Mouse (Mus musculus) frontal cortex, postnatal 25 days (tissue): Measurements from ENCODE around the gene Fkbp11.

Source experiments
- DNase-seq, 2 experiments: peaks; one replicate each; pipeline ENCODE4 v3.0.0; 2022; ENCODE audit warnings: low spot score in 2 of 2

Fkbp11 gene

GRCm38 (mm10) chr15:98696216-98696615, 31.8 kb downstream of the Fkbp11 start:
- DNase-seq, result no peak

DNA sequence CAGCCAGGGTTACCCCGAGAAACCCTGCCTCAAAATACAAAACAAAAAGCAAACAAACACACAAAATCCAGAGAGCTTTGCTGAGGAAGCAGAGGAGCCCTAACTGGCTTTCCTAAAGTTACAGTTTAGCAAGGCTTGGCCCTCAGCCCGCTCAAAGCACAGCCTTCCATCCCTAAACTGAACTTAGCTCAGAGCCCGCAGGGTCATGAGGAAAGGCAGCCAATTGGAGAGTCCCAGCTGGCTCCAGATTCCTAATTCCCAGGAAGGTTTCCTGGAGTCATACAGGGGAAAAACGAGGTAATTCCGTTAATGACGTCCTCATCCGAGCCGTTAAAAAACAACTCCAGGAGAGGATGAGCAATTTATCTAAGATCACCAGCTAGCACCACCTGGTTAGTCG, 32.3 kb downstream of the Fkbp11 start:
- DNase-seq, result no peak

DNA sequence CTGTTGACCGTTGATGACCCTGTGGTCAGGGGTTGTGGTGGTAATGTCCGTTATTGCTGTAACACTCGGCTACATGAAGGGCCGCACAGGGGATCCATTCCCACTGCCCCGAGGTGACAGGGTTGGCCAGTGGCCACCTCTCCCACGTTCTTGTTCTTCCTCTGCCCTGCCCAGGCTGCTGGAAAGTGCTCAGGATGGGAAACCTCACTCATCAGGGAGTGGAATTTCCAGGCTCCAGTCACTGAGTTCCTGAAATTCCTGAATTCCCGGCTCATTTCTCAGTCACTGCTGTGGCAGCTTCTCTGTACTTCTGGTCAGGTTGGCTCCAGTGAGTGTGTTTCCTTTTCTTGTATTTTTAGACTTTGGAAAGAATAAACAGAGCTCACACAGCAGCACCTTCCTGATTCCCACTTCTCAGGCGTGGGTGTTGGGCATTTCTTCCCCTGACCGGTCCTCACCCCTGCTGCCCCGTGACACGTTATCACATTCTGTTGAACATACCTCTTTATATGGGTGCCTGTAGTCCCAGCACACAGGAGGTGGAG, 35.8 kb downstream of the Fkbp11 start:
- no peak for DNase-seq

- DNase-seq, result no peak
Measured at GRCm38 (mm10) chr15:98691486-98692147, 36.4 kb downstream of the Fkbp11 start.

DNA sequence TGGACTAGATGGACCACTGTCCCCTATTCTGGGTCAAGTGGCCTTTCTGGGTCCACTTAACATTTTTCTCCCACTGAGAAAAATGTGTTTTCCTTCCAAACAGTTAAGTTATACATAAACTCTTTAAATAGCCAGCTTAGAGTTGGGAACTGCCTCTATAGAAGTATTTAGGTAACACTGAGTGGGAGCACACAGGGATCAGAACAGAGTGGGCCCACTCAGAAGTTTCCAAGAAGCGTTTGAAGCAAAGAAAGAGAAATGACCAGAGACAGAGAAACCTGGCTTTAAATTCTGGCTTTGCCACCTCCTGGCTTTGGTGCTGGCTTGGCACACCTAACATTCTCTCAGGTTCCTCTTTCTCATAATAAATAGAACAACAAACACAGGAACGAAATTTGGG, 38.3 kb downstream of the Fkbp11 start:
- no peak for DNase-seq

GRCm38 (mm10) chr15:98685926-98686325, 42.1 kb downstream of the Fkbp11 start:
- DNase-seq, result no peak

DNA sequence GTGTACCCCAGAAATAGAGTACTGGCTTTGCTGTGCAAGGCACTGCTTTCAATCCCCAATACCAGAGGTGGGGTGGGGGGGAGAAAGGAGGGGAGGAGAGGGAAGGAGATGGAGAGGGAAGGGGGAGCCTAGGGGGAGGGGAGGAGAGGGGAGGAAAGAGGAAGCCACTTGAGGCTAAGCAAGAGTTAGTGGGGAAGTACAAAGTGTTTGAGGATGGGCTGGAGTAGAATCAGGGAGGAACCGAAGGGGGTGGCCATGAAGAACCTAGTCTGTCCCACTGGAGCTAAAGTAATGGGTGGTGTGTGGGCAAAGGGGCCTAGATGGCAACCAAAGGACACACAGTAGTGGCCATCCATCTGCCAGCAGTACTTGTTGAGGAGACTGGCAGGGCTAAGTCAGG, 44.3 kb downstream of the Fkbp11 start:
- DNase-seq, result no peak

GRCm38 (mm10) chr15:98683177-98683576, 44.8 kb downstream of the Fkbp11 start:
- DNase-seq, result no peak

DNA sequence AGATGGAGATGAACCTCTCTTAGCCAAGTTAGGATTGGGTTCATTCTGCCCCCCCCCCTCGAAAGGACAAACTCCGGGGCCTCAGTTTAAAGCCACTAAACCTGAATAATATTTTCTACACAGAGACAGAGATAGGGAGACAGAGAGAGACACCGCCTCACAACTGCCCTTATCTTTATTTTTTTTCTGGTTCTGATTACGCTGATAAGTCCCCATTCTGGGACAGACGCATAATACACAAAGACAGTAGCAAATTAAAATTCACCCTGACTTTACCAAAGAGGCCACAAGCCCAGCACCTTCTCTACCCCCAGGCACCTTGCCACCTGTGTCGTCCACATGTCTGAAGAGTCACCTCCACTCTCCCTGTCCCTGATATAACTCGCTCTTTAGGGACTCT, 46.4 kb downstream of the Fkbp11 start:
- no peak for DNase-seq

DNA sequence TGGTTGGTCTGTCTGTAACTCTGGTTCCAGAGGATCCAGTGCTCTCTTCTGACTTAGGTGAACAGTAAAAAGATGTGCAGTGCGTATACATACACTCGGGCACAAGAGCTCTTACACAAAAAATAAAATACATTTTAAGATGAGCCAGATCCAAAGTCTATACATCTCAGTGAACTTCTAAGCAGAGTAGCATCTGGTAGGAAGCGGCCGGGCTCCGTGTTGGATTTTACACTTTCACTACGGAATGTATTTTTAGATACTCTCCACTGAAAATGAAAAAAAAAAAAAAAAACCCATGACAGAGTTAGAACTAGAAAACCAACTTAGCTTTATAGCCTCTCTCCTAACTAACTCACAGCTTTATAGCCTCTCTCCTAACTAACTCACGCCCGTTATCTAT, 47.3 kb downstream of the Fkbp11 start:
- no peak for DNase-seq

GRCm38 (mm10) chr15:98677977-98678376, 50.0 kb downstream of the Fkbp11 start:
- DNase-seq, result no peak

GRCm38 (mm10) chr15:98676940-98677728, 50.9 kb downstream of the Fkbp11 start, which contains the start of gene Rnd1:
Gene Rnd1, minus strand, starts transcription at chr15:98677461.
- peak; percentile 71 to 80 for DNase-seq

DNA sequence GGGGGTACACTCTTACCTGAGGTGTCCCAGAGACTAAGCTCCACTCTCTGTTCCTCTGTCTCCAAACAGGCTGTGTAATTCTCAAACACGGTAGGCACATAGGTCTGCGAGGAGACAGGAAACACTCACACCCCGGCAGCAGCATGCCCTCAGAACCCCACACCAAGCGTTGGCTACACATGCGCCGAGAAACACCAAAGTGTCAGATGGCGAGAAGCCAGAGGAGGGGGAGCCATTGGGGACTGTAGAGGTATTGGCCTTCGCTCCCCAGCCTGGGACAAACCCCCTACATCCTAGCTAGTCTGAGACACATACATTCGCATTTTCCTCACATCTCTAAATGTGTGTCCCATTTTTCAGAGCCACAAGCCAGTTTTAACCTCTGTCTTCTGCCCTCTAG, 51.5 kb downstream of the Fkbp11 start:
- DNase-seq, result no peak

DNA sequence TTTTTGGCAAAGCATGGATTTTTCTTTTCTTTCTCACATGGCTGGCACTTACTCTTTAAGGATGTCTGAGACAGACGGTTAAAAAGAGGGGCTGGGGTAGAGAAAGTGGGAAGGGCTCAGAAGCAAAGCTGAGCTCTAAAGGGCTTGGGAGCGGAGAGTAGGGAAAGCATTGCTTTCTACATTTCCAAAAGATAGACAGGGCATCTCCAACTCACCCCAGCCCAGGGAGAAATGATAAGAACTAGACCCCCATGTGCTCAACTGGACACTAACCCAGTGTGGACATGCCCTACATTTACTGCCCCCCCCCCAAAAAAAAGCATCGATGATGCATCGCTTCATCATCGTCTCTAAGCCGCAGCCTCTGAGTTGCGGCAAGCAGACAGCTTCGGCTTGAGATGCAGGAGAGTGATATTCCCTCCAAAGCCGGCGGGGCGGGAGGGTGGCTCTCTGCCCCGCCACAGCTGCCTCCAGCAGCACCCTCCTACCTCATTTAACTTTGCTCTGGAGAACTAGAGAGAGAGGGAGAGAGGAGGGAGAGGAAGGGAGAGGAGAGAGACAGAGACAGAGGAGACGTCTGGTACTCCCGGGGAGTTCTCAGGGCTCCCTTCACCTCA, 52.3 kb downstream of the Fkbp11 start:
- no peak for DNase-seq

GRCm38 (mm10) chr15:98674994-98675545, 52.9 kb downstream of the Fkbp11 start:
- no peak for DNase-seq
